Mouse (Mus musculus) heart, adult 18-20 months (tissue): ENCODE measurements around the gene Stat6. TPM values are rescaled to one million over a fixed set of nuclear protein-coding genes. Genes with fewer than 3 reads are reported as not detected.
A peak's percentile ranks its signal among the peaks of the same experiment; 100 is the strongest.
"Not testable (repeated sequence)": the region's sequence is repeated elsewhere in the genome, so short reads cannot be mapped to it uniquely, and the experiment has no call there.

Source experiments
- DNase-seq, 2 experiments: peaks; one replicate each; pipeline ENCODE4 v3.0.0; 2021 to 2022; ENCODE audit warnings: mixed read lengths in 1 of 2
- total RNA-seq, 2 experiments: library from RNA; stranded (reverse); gene quantifications; 2 replicates each; pipeline ENCODE4 v1.2.3; 2021

The Stat6 gene
- total RNA-seq, 2 experiments from 2014 or later = 45.2 to 45.7 TPM

- DNase-seq = no peak
Measured at GRCm38 (mm10) chr10:127652906-127653638, 10.3 kb downstream of the Stat6 start.

GRCm38 (mm10) chr10:127654970-127655579 lies 12.3 kb downstream of the Stat6 start:
- DNase-seq = no peak

GRCm38 (mm10) chr10:127657617-127658016 lies 14.8 kb downstream of the Stat6 start:
- not testable (repeated sequence) for DNase-seq

GRCm38 (mm10) chr10:127658076-127658475 lies 15.3 kb downstream of the Stat6 start:
- no peak for DNase-seq

GRCm38 (mm10) chr10:127659551-127659950 lies 16.8 kb downstream of the Stat6 start:
- DNase-seq = no peak

GRCm38 (mm10) chr10:127661291-127661914 lies 18.6 kb downstream of the Stat6 start:
- no peak for DNase-seq

GRCm38 (mm10) chr10:127661915-127662663 lies 19.3 kb downstream of the Stat6 start:
- DNase-seq = peak; percentile 77 to 81

GRCm38 (mm10) chr10:127662666-127663253 lies 20.0 kb downstream of the Stat6 start:
- DNase-seq = no peak

GRCm38 (mm10) chr10:127663590-127663989 lies 20.8 kb downstream of the Stat6 start:
- DNase-seq = no peak

- DNase-seq = no peak
Measured at GRCm38 (mm10) chr10:127664166-127664565, 21.4 kb downstream of the Stat6 start.

- DNase-seq = no peak
Measured at GRCm38 (mm10) chr10:127664891-127665290, 22.1 kb downstream of the Stat6 start.

- peak in 1 of 2 experiments; percentile 55 for DNase-seq
Measured at GRCm38 (mm10) chr10:127665366-127666181, 22.8 kb downstream of the Stat6 start.

- peak; percentile 87 to 96 for DNase-seq
Measured at GRCm38 (mm10) chr10:127666501-127667268, 23.9 kb downstream of the Stat6 start, which contains the start of gene Nemp1. TSS of gene Nemp1 (plus strand) at chr10:127666901.

- DNase-seq = peak; percentile 91 to 96
Measured at GRCm38 (mm10) chr10:127667269-127668092, 24.7 kb downstream of the Stat6 start.

- peak; percentile 86 to 90 for DNase-seq
Measured at GRCm38 (mm10) chr10:127668093-127669050, 25.6 kb downstream of the Stat6 start, which contains the start of gene Nab2. TSS of gene Nab2 (minus strand) at chr10:127668568.

GRCm38 (mm10) chr10:127669170-127669569 lies 26.4 kb downstream of the Stat6 start:
- DNase-seq = no peak

GRCm38 (mm10) chr10:127670185-127670584 lies 27.4 kb downstream of the Stat6 start:
- no peak for DNase-seq

GRCm38 (mm10) chr10:127671276-127671675 lies 28.5 kb downstream of the Stat6 start:
- DNase-seq = peak in 1 of 2 experiments; percentile 47
